Mouse (Mus musculus): ENCODE measurements at regions not wholly inside any gene's neighbourhood (a gene's known extent, or its start where the extent isn't known, plus 50 kb on each side); places are given as distances from the start of the nearest gene placed in this dataset.

DNA sequence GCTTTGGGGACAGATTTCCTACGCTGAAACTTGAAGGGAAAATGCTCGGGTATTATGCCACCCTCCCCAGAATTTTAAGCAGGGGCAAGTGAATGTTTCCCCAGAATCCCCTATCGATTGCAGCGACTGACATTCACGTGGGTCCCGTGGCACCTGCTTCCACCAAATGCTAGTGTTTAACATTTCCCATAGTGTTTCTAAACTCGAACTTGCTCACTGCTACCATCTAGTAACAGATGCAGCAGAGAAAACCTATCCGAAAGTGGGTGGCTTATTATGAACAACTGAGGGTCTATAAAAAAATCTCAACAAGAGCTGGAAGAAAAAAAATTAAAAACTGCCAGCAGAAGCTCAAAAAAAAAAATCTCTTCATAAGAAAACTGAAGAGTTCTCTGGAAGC, 284.2 kb downstream of the Rnf144a start:
- no peak for DNase-seq

DNA sequence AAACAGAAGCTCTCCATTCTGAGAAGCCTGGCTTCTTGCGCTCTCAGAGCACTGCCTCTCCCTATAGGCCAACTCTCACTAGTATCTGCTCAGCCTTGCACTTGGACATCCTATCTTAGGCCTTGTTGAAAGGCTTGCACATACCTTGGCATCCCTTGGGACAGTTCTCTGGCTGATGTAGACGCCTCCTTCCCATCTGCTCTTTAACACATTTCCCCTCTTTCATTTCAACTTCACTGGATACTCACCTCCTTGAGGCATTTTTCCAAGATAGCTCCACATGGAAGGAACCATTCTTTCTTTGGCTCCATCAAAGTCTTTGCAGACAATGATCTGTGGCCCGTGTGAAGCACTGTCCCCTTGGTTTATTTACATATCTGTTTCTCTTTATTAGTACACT, 285.0 kb downstream of the Rnf144a start:
- no peak for DNase-seq

DNA sequence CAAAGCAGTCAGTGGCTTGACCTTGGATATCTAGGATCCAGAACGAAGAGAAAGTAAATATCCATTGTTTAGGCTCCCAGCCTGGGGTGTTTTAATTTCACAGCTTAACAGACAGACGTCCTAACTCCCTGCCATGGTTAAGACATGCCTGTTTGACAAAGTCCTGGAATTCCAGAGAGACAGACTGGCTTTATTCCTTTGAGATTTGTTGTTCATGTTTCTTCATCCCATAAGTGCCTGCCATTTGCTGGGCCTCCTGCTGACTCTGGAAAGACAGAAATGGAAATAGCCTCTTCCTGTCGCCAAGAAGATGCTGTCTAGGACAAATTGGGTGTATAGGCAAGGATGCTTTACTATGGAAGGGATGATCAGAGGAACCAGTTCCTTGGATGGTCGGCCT, 285.5 kb downstream of the Rnf144a start:
- DNase-seq, result no peak

DNA sequence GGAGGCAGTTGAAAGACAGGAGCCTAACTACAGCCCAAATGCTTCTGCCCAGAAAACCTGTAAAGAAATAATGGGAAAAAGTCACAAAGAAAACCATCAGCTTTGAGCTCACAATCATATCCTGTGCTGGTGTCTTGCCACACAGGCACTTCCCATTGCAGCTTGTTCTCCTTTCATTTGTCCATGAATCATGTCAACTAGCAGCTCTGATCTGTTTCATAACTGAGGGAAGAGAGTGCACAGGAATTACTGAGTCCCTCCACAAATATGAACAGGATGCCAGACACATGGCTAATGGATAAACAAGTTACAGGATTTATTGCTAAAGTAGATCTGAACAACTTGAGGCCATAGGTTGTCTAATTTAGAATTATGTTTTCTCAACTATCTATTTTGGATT, 286.2 kb downstream of the Rnf144a start:
- no peak for DNase-seq

DNA sequence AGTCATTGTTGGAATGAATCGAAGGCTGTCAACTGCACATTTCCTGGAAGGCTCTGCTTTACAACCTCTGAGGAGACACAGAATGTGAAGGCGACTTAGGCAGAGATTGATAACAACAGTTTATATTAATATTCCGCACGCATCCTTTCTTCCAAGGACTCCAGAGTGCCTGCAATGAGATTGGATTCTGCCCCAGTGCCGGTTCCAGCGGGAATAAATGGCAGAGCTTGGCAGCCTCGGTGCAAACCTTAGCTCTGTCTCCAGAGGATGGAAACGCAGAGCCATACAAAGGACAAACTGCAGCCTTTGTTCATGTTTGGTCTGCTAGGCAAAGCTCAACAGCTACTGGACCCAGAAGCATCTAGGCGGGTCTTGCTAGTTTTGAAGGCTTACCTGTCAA, 288.8 kb downstream of the Rnf144a start:
- no peak for DNase-seq

DNA sequence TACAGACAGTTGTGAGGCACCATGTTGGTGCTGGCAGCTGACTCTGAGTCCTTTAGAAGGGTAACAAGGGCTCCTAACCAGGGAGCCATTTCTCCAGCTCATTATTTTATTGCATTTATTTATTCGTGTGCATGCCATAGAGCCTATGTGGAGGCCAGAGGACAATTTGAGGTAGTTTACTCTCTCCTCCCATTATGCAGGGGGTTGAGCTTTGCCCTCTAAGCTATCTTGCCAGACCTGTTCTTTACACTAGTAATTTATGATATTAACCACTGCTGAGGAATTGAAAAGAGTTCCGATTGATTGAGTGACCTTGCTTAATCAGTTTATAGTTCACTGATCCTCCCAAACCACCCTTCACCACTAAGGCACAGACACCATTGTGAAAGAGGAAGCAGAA, 290.8 kb downstream of the Rnf144a start:
- no peak for DNase-seq

DNA sequence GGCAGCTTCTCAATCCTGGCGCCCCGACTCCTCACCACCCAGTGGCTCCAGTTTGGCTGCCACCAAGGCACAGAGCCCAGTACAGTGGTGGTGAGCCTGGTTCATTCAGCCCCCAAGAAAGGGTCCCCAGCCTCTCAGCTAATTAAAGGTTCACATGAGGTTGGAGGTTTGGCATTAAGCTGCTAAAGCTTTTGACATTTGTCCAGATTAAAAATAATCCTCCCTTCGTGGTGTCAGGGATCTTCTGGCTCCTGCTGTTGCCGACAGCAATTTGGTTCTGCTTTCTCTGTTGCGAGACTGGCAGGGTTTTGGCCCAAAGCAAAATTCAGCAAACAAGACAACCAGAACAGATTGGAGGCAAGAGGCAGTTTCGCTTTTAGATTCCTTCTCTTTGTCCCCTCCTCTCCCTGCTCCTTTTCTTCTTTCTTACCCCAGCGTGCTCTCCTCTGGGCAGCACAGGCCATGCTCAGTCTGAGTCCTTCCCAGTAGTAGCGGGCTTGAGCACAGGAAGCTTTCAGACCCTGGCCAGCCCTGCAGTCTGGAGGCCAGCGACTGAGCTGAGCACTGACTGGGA, 299.6 kb downstream of the Rnf144a start:
- DNase-seq, result no peak

DNA sequence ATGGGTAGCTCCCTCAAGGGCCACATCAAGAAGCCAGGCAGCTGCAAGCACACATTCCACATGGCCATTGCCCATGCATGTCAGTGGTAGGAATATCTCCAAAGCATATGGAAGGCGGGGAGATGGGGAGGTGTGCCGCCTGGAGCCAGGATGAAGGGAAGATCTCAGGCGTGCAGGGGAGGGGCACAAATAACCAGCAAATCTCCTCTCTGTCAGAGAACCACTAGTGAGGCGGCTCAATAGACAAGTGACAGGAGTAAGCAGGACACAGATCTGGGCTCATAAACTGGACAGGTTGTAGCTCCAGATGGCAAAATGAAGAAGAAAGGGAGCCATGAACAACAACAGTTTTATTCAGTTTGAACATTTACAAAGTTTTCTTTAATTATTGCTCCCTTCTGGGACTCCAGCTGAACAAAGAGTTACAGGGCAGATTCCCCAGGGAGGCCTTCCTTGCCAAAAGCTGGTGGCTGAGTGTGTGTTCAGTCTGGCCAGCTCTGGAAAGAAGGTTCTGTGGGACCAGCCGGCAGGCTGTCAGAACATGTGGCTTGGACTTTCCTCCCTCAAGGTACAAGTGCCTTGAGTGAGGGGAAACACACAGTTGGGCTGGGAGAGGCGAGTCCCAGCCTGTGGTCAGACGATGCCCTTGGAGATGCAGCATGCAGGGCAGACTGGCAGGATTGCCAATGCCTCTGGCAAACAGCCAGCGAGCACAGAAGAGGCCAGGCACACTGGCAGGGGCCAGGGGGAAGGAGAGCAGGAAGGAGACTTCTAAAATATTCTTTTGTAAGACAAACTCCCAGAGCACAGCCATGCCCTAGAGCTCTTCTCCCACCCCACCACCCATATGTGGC, 302.7 kb downstream of the Rnf144a start:
- peak; percentile 30 to 42 for DNase-seq

DNA sequence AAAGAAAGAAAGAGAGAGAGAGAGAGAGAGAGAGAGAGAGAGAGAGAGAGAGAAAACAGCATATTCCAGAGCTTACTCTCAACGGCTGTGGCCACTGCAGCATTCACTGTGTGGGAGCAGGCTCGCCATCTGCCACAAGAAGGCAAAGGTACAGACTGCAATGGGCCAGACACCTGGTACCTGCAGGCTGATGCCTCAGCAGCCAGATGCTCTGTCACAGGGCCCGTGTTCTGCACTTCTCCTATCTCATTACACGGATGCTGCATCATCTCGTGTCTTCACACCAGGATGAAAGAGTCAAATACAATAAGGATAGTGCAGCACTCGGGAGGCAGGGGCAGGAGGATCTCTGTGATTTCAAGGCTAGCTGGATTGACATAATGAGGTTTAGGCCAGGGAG, 305.2 kb downstream of the Rnf144a start:
- DNase-seq, result no peak

DNA sequence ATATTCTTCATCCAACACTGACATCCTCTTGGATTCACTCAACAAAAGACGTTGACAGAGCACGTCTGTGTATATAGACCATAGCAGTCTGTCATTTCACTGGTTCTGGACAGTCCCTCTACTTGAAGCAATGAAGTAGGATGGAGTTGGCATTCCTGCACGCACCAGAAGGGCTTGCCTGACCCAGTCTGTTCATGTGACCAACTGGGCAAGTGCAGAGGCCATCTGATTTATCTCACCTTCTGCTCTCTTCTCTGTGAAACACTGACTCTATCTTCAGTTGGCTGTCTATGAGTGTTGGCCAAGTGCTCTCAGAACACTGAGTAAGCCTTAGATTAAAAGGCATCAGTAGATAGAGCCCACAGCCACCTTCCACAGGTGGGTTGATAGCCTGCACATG, 310.7 kb downstream of the Rnf144a start:
- no peak for DNase-seq

DNA sequence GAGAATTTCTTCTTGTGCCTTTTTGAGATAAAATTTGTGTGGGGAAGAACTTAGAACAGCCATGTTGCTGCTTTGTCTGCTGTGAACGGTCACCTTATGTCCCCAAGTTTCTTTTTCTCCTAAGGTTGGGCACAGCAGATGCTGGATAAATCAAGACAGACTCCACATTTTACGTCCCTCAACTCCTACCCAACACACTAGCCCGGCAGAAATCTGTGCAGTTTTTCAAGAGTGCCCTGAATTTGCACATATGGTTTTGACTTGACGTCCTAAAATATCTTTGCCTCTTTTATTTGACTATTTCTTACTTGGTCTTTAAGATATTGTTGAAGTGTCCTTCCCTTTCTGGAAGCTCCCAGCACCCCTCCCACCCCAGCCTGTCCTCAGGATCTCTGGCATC, 312.7 kb downstream of the Rnf144a start:
- no peak for DNase-seq

DNA sequence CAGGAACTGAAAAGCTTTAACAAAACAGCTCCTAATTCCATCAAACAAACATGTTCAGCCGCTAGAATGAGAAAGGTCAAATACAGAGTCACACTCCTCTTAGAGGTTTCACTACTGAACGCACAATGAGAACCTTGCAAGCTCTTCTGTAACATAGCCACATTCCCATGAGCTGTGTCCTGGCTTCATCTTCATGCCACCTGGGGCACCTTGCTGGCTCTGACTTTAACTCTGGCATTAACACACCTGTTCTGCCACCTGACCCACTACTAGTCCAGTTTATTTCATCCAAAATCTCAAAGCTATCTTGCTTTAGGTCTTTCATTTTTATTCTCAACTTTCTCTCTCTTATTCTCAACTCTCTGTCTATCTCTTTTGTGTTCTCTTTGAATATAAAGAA, 314.9 kb downstream of the Rnf144a start:
- DNase-seq, result no peak

DNA sequence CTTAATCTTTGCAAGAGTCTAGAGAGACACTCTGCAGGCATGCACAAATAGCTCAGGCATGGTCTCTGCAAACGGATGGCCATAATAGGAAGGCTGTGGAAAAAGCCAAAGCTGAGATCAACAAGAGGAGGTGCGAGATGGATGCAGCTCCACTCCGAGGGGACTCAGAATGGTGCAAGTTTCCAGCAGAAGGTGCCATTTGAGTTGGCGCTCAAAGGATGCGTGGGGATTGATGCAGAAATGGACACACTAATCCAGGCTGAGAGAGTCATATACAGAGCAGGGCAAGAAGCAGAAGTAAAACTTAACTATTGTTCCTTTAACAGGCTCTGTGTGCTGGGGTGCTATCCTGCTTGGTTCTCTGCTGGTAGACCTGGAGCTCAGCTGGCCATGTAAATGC, 315.9 kb downstream of the Rnf144a start:
- no peak for DNase-seq

DNA sequence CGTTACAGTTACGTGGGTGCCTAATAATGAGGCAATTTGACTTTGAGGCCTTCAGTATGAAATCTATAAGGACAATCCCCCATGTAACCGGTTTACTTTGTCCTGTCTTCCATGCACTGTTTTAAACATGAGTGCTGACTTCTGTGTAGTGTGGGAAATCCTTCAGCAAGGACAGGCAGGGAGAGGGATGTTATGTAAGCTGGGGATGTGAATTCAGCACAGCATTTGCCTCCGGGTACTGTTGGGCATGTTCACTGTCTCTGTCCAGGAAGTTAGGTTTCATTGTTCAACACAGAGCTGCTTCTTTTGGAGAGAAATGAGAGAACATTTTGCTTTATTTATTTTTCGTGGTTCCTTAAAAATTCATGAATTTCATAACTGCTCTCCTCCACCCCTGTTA, 322.7 kb downstream of the Rnf144a start:
- no peak for DNase-seq

DNA sequence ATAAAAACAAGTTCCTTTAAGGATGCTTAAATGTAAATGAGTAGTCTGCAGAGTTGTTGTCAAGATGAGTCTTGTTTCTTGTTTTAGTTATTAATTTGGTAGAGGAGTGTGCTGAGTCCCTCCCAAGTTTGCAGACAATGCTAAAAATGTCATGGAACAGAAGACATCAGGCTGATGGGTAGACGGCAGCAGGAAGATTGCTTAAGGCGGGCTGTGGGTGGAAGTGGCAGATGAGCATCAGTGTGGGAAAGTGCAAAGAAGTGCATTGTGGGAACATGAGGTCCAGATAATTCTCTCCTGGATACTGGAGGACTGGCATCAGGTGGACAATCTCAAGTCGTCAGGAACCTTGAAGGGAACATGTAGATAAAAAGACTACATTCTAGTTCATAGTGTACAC, 323.2 kb downstream of the Rnf144a start:
- DNase-seq, result no peak

DNA sequence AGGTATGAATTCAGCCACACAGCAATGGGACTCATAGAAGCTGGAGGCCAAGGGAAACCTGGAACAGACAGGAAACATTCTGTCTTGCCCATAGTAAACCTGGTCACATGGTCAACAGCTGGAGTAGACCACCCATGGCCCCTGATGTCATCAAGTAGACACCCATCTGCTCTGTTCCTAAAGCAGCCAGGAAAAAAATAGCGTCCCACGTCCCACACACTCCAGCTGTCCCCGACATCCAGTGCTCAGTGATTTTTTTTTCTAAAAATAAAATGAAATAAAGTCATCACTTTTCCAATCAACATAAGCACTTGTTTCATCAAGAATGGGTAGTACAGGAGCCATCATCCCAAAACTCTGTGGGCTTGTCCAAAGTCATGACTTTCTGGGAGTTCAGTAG, 326.7 kb downstream of the Rnf144a start:
- DNase-seq, result no peak

DNA sequence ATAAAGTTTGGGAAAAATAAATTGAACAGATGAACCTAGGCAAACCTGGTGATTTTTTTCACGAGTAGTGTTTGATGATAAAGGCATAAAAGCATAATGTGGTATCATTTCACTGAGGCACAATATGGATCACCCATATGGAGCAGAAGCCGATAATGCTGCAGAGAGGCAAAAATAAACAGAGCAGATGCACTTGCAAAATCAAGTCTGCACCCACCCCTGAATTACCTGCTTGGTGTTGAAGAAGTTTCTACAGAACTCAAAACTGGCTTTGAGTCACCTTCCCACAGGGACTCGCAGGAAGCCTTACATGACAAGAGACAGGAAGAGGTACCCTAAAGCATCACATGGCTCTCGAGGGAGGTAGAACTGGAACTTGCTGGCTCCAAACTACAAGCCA, 328.1 kb downstream of the Rnf144a start:
- no peak for DNase-seq

DNA sequence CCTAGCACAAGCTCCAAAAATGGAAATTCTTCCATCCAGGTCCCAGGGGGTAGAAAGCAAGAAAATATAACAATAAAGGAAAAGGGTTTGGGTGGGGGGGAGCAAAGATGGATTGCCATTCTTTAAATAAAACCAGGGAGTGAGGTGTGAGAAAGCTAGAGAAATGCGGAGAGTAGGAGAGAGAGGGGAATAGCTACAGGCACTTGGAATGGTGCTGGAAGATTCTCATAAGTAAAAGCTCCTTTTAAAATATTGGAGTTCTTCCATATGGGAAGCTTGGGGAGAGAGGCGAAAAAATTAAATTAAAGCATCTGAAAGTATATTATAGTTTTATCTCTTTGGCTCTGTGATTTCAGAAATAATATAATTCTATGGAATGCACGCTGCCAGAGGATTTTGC, 328.6 kb downstream of the Rnf144a start:
- no peak for DNase-seq

DNA sequence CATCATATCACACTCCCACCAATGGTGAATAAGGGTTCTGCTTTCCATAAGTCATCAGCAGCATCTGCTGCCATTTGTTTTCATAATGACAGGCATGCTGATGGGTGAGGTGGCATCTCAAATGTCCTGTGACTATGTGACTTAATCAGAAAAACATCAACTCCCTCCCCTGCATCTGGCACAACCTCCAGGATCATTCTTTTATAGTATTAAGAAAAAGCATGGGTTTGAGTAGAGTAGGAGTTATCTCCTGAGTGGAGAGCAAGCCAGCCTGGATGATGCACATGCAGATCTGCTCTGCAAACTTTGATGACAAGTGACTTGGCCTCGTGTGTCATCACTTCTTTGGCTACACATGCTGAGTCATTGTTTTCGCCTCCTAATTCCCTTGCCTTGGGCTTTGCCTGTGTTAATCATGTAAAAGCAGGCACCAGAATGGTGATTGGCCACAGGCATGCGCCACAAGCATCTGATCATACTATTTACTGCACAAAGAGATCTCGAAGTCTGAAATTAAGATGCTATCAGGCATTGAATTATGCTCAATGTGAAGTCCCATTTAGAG, 335.9 kb downstream of the Rnf144a start:
- DNase-seq, result no peak

DNA sequence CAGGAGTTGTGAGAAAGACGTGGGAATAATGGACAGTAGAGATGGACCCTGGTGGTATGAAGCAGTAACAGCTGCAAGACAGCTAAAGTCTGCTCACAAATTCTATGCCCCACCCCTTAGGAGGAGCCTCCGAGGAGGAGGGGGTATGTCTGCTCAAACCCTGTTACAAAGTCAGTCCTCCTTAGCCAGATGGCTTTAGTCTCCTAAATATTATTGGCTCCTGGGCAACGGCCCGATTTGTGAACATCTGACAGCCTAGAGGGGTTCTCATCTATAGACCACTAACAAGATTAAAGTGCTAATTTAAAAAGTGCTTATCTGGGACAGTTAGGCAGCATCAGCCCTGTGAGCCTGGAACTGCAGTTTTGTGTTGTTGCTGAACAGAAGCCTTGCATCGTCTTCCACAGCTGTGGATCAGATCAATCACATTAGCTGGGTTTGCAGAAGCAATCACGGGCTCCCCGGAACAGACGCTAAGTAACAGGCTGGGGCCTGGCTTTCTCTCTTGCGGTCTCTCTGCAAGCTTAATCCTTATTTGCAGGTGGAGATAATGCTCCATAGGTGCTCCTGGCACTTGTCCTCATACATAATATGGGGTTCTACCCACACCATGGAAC, 339.3 kb downstream of the Rnf144a start:
- DNase-seq, result peak; percentile 6 to 10

DNA sequence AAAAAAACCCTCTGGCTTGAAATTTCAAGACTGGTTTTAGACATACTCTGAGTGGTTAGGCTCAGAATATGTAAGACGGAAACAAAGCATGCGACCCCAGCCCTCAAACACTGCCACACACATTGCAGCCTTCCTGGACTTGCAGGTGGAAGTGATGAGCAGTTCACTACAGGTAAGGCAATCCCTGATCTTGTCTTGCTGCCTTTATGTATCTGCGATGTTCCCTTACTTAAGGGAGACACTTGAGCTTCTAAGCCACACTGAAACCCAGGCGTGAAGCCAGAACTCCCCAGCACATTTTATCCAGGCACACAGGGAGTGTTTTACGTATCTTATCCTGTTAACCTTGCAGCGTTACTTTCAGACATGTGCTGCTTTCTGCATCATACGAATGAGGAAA, 342.9 kb downstream of the Rnf144a start:
- no peak for DNase-seq

DNA sequence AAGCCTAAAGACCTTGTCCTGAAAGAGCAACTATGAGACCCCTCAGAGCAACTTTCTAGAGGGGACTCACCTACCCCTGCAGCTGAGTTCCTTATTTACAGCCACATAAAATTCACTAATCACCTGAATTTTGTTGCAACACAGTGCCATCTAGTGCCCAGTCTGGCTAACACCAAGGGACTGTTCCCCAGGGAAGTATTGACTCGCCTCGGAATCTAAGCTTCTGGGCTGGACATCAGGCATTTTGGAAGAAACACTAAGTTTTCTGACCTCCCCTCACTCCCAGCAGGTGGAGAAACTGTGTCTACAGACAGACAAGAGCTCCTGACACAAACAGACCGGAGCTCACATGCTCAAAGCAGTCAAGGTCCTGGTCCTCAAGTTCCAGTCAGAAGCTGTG, 343.4 kb downstream of the Rnf144a start:
- DNase-seq, result peak; percentile 78 to 80

DNA sequence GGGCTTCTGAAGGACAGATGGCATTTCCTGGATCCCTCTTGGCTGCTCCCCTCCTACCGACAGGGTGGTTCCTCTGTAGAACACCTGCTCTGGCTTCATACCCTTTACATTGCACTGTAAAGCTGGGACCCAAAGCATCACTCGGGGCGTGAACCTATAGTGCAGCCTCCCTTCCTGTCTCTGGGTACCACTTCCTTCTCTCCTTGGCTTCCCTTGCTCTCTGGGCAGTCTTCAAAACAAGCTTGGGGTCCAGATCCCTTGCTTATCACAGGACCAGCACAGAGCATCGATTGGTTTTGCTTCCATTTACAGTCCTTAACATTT, 346.4 kb downstream of the Rnf144a start:
- DNase-seq, result no peak
